Mouse (Mus musculus) layer of hippocampus, adult 8-10 months (tissue): ENCODE results near the gene Msmp. TPM values are rescaled to one million over a fixed set of nuclear protein-coding genes. Genes with fewer than 3 reads are reported as not detected.
A peak's percentile ranks its signal among the peaks of the same experiment; 100 is the strongest.
"Not testable (repeated sequence)": the region's sequence is repeated elsewhere in the genome, so short reads cannot be mapped to it uniquely, and the experiment has no call there.

ENCODE experiments used
- DNase-seq, 2 experiments: peaks; one replicate each; pipeline ENCODE4 v3.0.0; 2022; ENCODE audit warnings: low spot score in 2 of 2
- total RNA-seq, 4 experiments: library from RNA; stranded (reverse); gene quantifications; 2 replicates each; pipeline ENCODE4 v1.2.4; 2022

Msmp gene
- total RNA-seq, 4 experiments from 2014 or later, result not detected

- DNase-seq, result not testable (repeated sequence)
These were observed 12.3 kb upstream of the Msmp start for GRCm38 (mm10) chr4:43596597-43596996.

DNA sequence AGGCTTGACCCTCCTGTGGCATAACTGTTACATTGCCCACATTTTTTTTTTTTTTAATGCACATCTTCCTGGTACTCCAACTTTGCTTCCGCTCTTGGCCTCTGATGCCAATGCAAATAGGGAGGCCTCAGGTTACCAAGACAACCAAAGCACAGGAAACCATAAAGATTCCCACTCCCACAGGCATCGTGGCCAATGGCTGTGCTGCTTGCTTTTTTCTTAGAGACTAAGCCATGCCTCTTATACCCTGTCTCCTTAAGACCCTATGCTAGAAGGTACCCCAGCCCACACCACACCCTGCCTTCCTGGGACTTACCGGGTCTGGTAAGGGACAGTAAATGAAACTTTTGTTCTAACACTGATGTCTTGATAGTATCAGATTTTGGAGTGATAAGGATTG lies 9.2 kb upstream of the Msmp start:
- no peak for DNase-seq

DNA sequence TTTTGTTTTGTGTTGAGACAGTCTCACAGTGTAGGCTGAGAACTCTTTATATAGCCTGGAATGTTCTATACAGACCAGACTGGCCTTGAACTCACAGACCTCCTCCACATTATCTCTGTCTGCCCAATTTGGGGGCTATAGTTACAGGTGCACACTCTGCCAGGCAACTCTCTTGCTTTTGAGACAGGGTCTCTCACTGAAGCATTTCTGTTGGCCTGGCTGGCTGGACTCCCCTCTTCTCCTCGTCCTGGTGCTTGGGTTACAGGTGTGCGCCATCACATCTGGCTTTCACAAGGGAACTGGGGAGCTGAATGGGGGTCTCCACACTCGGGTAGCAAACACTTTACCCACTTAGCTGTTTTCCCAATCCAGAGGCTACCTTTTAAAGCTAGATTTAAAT lies 7.7 kb upstream of the Msmp start:
- DNase-seq, result no peak

GRCm38 (mm10) chr4:43591543-43591942 lies 7.2 kb upstream of the Msmp start:
- no peak for DNase-seq

GRCm38 (mm10) chr4:43587681-43588080 lies 3.4 kb upstream of the Msmp start:
- DNase-seq, result no peak

DNA sequence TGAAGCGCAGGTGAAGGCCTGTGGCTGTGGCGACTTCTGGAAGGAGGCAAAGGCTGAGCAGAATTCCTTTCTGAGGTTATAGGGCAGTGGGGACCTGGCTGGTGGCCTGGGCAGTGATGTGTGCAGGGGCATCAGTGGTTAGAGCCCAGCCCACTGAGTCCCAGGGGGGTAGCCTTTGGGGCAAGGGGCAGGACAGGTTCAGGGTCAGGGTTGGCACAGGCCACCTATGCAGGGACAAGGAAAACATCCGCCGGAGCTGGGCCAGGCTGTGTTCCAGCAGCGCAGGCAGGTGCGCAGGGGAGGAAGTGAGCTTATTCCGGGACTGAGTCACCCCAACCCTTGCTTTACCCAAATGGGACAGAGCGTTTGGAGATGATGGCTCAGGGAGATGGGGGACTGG lies 2.1 kb upstream of the Msmp start:
- DNase-seq, result no peak

- no peak for DNase-seq
These were observed 1.4 kb upstream of the Msmp start for GRCm38 (mm10) chr4:43585682-43586081.

GRCm38 (mm10) chr4:43583421-43583820 lies 873 bp downstream of the Msmp start:
- DNase-seq, result no peak

GRCm38 (mm10) chr4:43582241-43582640 lies 2.1 kb downstream of the Msmp start:
- DNase-seq, result no peak

- no peak for DNase-seq
These were observed 2.9 kb downstream of the Msmp start for GRCm38 (mm10) chr4:43581381-43581780.

- DNase-seq, result no peak
These were observed 3.6 kb downstream of the Msmp start for GRCm38 (mm10) chr4:43580721-43581120.

- no peak for DNase-seq
These were observed 4.6 kb downstream of the Msmp start for GRCm38 (mm10) chr4:43579731-43580130.

GRCm38 (mm10) chr4:43579256-43579655 lies 5.0 kb downstream of the Msmp start:
- no peak for DNase-seq

DNA sequence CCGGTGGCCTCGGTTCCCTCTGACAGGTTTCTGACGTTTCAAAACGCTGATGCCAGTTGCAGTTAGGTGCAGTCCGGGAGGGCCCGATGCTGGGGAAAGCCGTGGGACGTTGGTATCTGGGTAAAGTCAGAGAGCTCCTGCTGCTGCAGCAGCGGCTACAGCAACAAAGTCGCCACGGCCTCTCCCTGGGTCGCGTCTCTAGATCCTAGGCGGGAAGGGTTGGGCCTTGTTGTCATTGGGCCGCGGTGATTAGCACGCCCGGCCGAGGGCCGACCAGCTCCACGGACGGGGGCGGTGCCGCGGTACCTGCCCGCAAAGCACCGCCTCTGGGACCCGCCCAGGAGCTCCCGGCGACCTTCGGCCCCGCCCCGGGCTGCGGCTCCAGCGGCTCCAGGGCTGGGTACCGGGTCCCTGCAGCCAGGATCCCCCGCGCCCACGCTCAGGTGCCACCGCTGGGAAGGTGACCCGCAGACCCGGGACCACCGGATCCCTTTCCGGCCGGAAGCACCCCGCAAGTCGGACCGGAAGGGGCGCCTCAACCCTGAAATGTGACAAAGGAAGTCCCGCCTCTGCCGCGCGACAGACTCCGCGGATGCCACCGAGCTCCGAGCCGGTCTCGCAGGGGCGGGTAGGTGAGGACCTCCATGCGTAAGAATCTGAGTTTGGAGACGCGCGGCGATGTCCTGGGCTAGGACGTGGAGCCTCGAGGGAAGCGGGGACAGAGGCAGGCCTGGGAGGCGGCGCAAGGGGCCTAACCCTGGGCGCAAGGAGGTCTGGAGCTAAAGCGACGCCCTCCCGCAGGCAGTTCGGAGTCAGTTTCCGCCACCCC lies 5.7 kb downstream of the Msmp start, which contains the start of the genes Rgp1 and Gba2:
Gene Rgp1 (plus strand): TSS at position 340 of the 829 bp plus-strand sequence.
Gene Gba2 (minus strand): TSS at position 498 of the 829 bp plus-strand sequence.
- peak; percentile 76 to 81 for DNase-seq

GRCm38 (mm10) chr4:43577237-43577881 lies 6.9 kb downstream of the Msmp start:
- no peak for DNase-seq

DNA sequence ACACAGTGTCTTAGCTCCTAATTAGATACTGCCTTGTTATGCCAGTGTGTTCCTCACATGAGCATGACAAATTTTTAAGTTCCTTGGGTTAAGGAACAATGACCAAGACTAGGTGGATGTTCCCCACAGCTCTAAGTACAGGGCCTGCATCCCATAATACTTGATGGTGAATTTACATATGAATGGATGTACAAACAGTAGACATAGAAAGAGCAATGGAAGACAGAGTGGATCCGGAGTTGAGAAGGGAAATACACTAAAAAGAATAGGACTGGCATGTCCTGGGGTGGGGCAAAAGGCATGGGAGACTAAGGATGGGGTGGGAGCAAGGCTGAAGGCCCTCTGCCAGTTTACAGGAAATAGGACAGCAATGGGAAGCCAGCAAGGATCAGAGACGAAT lies 8.9 kb downstream of the Msmp start:
- DNase-seq, result no peak

- DNase-seq, result no peak
These were observed 10.7 kb downstream of the Msmp start for GRCm38 (mm10) chr4:43573561-43573960.

GRCm38 (mm10) chr4:43571395-43572045 lies 12.8 kb downstream of the Msmp start:
- no peak for DNase-seq

GRCm38 (mm10) chr4:43567140-43567539 lies 17.2 kb downstream of the Msmp start:
- DNase-seq, result no peak

GRCm38 (mm10) chr4:43564231-43564630 lies 20.1 kb downstream of the Msmp start:
- DNase-seq, result no peak

DNA sequence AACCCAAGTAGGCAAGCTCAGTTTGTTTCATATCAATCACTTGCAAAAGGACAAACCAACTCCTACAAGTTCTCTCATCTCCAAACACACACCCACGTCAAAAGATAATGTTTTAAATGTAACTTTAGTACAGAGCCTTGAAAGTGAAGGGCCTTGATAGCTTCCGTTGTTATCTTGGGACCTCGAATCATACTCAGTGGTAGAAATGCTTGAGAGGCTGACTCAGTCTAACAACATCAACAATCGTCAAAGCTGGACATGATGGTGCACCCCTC lies 20.8 kb downstream of the Msmp start:
- DNase-seq, result no peak

DNA sequence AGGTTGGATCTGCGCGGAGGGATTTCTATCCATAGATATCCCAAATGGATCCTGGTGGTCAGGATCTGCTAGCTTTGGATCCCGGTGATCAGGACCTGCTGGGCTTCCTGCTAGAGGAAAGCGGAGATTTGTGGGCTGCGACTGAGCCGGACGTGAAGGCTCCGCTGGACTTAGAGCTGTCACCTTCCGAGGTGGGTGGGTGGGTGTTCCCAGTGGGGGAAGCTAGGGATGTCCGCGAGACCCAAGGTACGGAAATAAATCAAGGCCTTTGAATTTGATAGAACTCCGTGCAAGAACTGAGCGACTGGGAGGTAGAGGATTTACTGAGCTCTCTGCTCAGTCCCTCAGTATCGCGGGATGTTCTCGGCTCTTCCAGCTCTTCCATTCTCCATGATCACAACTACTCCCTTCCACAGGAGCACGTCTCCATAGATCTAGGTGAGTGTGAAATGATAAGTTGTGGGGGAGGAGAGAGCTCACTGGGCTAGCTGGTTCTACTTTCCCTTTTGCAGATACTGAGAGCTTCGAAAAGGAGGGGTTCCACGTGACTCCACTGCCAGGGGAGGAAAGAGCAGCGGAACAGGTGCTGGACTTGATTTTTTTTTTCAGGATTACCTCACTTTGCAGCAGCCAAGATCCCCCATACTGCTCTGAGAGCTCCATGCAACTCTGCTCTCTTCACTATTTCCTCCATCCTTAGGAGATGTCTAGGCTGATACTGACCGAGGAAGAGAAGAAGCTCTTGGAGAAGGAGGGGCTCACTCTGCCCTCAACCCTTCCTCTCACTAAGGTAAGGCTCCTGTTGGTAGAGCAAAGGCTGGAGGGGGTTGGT lies 21.3 kb downstream of the Msmp start:
- DNase-seq, result no peak
